Mouse (Mus musculus) urinary bladder, postnatal 25 days (tissue): ENCODE data around the gene Ormdl3.

ENCODE experiments used
- DNase-seq: peaks from one replicate; pipeline ENCODE4 v3.0.0; 2022; ENCODE audit warnings: low spot score

Gene Ormdl3

GRCm38 (mm10) chr11:98550311-98550974 lies 36.7 kb downstream of the Ormdl3 start:
- no peak for DNase-seq

DNA sequence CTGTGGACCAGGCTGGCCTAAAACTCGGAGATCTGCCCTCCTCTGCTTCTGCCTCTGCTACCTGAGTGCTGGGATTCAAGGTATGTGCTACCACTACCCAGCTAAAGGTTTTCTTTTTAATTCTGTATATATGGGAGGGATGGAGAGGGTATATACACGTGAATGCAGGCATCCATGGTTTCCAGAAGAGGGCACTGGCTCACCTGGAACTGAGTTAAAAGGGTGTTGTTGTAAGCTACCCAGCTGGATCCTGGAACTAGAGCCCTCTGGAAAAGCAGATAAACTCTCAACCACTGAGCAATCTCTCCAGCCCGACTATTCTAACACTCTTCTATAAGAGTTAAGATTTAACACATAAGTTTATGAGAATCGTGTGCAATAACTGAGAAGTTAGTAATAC lies 37.8 kb downstream of the Ormdl3 start:
- no peak for DNase-seq

DNA sequence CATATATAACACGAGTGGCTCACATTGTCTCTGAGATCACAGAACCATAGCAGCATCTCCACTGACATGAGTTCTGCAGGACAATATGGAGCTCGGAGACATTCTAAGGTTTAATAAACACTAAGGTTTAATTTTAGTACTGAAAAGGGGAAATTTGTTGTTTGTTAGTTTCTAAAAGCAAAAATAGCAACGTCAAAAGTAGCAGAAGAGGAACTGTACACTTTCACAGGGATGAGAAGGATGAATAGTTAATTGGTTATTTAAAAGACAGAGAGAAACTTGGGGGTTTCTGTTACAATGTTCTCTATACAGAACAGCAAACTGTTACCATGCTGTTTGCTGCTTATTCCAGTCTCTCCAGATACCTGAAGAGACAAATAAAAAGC lies 39.9 kb downstream of the Ormdl3 start:
- DNase-seq = no peak

DNA sequence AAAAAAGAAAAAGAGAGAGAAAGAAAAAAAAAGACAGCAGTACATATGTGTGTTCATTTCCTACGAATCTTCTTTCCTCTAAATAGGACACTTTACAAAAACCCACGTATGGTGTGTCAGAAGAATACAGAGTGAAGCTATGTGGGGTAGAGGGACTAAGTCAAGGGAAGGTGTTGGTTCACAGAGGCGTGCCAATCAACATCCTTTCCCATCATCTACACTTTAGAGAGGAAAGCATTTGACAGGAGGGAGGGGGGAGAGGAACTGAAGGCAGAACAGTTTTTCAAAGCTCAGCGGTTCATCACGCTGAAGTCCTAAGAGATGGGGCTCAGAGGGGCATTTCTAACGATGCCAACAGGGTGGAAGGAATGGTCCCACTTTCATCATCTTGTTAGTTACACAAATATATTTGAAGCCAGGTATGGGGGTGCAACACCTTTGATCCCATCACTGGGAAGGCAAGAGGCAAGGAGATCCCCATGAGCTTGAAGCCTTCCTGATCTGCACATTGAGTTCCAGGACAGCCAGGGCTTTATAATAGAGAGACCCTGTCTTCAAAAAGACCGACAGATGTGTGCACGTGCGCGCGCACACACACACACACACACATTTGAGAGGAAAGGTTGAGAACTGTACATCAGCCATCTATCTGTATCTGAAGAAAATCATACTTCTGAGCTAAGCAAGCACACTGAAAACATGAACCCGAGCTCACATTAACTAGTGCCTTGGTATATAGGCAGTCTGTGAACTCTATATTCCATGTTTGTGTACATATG lies 40.5 kb downstream of the Ormdl3 start:
- no peak for DNase-seq

DNA sequence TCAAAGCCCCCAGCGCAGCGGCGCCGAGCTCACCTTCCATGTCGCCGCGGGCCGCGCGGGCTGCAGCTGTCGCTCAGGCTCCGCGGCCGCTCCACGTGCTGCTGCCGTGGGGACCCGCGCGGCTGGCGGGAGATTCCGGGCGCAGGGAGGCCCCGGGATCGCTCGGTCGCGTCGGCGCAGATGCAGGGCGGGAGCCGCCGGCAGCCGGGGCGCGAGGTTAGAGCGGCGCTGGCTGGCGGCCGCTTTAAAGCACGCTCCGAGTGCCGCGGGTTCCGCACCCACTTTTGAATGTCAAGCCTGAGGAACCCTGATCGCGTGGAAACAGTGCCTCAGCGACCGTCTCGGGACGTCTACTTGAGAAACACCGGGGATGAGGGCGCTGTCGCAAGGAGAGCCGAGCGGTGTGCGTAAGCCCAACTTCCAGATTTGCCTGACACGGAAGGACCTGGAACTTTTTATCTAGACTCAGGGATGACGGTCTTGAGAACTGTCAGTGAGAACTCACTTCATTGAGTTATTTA lies 41.4 kb downstream of the Ormdl3 start, which contains the start of gene Ikzf3:
Gene Ikzf3, minus strand, starts transcription at position 321 of the 521 bp plus-strand sequence.
- DNase-seq = peak; percentile 47

GRCm38 (mm10) chr11:98544890-98545677 lies 42.1 kb downstream of the Ormdl3 start:
- DNase-seq = no peak

GRCm38 (mm10) chr11:98543414-98543813 lies 43.8 kb downstream of the Ormdl3 start:
- DNase-seq = no peak

DNA sequence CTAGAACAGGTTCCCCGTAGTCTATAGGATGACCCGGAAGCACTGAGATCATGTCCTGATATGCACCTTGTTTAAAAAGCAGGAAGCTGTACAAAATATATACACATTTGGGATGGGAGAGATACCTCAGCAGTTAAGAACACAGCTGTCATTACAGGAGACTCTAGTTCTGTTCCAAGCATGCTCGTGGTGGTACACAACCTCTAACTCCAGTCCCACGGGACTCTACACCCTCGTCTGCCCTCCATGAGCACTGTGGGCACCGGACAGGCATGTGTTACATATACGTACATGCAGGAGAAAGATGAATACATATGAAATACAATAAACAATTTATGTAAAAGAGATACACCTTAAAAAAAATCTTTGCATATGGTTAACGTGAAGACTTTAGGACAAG lies 44.6 kb downstream of the Ormdl3 start:
- DNase-seq = no peak

GRCm38 (mm10) chr11:98540319-98540718 lies 46.8 kb downstream of the Ormdl3 start:
- no peak for DNase-seq

DNA sequence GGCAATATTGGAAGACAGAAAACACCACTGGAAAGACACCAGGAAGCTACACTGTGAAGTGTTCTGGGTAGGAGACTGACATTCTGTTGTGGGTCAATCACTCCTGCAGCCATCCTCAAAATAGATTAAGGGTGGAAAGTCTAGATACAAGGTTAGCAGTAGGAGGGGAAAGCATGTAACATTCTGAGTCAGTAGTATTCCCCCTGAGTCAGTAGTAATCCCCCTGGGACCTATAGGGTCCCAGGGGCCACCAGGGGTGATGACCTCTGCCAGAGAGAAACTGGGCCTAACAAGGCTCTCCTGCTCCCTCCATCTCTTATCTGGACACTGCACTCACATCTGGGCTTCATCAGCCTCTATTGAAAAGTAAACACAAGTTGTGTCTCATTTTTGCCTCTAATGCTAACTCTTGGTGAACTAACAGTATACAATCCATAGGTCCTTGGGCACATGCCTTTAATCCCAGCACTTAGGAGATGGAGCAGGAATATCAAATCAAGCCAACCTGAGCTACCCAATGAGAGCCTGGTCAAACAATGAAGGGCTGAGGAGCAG lies 49.6 kb downstream of the Ormdl3 start:
- DNase-seq = no peak
